Mouse (Mus musculus): Measurements from ENCODE around the gene Sprr3.
"Not testable (repeated sequence)": the region's sequence is repeated elsewhere in the genome, so short reads cannot be mapped to it uniquely, and the experiment has no call there.

Sprr3 gene

GRCm38 (mm10) chr3:92458620-92459019 is at the start of gene Sprr3:
TSS of gene Sprr3 (minus strand) at chr3:92458720.
- no peak for DNase-seq

GRCm38 (mm10) chr3:92508185-92508584 is 49.7 kb upstream of the Sprr3 start:
- no peak for DNase-seq

GRCm38 (mm10) chr3:92503528-92503927 is 45.0 kb upstream of the Sprr3 start:
- DNase-seq = no peak

- DNase-seq = no peak
These were observed 41.9 kb upstream of the Sprr3 start, which contains the start of gene Sprr4 for GRCm38 (mm10) chr3:92500393-92500792. TSS of gene Sprr4 (minus strand) at chr3:92500493.

GRCm38 (mm10) chr3:92490262-92490661 is 31.7 kb upstream of the Sprr3 start:
- not testable (repeated sequence) for DNase-seq

- no peak for DNase-seq
These were observed 27.8 kb upstream of the Sprr3 start for GRCm38 (mm10) chr3:92486307-92486706.

GRCm38 (mm10) chr3:92485863-92486262 is 27.3 kb upstream of the Sprr3 start, which contains the start of gene Sprr1a:
TSS of gene Sprr1a (minus strand) at chr3:92485895.
- DNase-seq = no peak

GRCm38 (mm10) chr3:92481249-92481648 is 22.7 kb upstream of the Sprr3 start:
- not testable (repeated sequence) for DNase-seq

GRCm38 (mm10) chr3:92470111-92470510 is 11.6 kb upstream of the Sprr3 start:
- no peak for DNase-seq

- no peak for DNase-seq
These were observed 8.9 kb upstream of the Sprr3 start for GRCm38 (mm10) chr3:92467424-92467823.

GRCm38 (mm10) chr3:92466576-92466975 is 8.1 kb upstream of the Sprr3 start:
- DNase-seq = no peak

GRCm38 (mm10) chr3:92455151-92455550 is 3.4 kb downstream of the Sprr3 start:
- no peak for DNase-seq

- no peak for DNase-seq
These were observed 18.3 kb downstream of the Sprr3 start for GRCm38 (mm10) chr3:92440177-92440576.

- no peak for DNase-seq
These were observed 19.8 kb downstream of the Sprr3 start, which contains the start of gene Sprr1b for GRCm38 (mm10) chr3:92438689-92439088. TSS of gene Sprr1b (minus strand) at chr3:92438789.

- DNase-seq = no peak
These were observed 26.2 kb downstream of the Sprr3 start, which contains the start of gene Sprr2k for GRCm38 (mm10) chr3:92432282-92432681. TSS of gene Sprr2k (plus strand) at chr3:92432582.

- DNase-seq = no peak
These were observed 29.2 kb downstream of the Sprr3 start, which contains the start of gene Gm9774 for GRCm38 (mm10) chr3:92429323-92429722. TSS of gene Gm9774 (minus strand) at chr3:92429423.

GRCm38 (mm10) chr3:92417782-92418181 is 40.7 kb downstream of the Sprr3 start, which contains the start of gene Sprr2j-ps:
TSS of gene Sprr2j-ps (plus strand) at chr3:92418082.
- no peak for DNase-seq

GRCm38 (mm10) chr3:92407691-92408090 is 50.8 kb downstream of the Sprr3 start, which contains the start of gene Sprr2i:
TSS of gene Sprr2i (plus strand) at chr3:92407991.
- DNase-seq = no peak
